Mouse (Mus musculus) G1E-ER4 (cell line): ENCODE results near the gene Med28. TPM values are rescaled to one million over a fixed set of nuclear protein-coding genes. Genes with fewer than 3 reads are reported as not detected.

Experiments
- GATA1 ChIP-seq: IDR thresholded peaks from one replicate; pipeline ENCODE4 v1.8.0; 2012; ENCODE audit warnings: low read length, inconsistent platforms
- polyA plus RNA-seq: library from polyadenylated mRNA; stranded (reverse); fragments of >175 nt; gene quantifications from 2 replicates; pipeline ENCODE4 v1.2.3, GENCODE M21; 2012

Med28 gene
- polyA plus RNA-seq, 1 experiment: 58.6 TPM

- TF ChIP-seq GATA1: no peak
Measured at GRCm38 (mm10) chr5:45539502-45539901, 19.5 kb downstream of the Med28 start.

GRCm38 (mm10) chr5:45543374-45543773 lies 23.3 kb downstream of the Med28 start:
- no peak for TF ChIP-seq GATA1

- no peak for TF ChIP-seq GATA1
Measured at GRCm38 (mm10) chr5:45549586-45549985, 29.6 kb downstream of the Med28 start.

- no peak for TF ChIP-seq GATA1
Measured at GRCm38 (mm10) chr5:45564054-45564453, 44.0 kb downstream of the Med28 start.

- TF ChIP-seq GATA1: no peak
Measured at GRCm38 (mm10) chr5:45565829-45566228, 45.8 kb downstream of the Med28 start.

GRCm38 (mm10) chr5:45572816-45573215 lies 52.8 kb downstream of the Med28 start:
- TF ChIP-seq GATA1: no peak

GRCm38 (mm10) chr5:45576716-45577115 lies 56.7 kb downstream of the Med28 start:
- TF ChIP-seq GATA1: no peak

GRCm38 (mm10) chr5:45577376-45577775 lies 57.3 kb downstream of the Med28 start:
- TF ChIP-seq GATA1: no peak

Other genes with a start within 250 kb of the Med28 start
- 114 and 136 TPM in 2 replicates for gene Qdpr, start 70.0 kb upstream of the Med28 start, polyA plus RNA-seq
- not detected in 2 replicates for gene Clrn2, start 66.5 kb upstream of the Med28 start, polyA plus RNA-seq
- 27.0 and 28.1 TPM in 2 replicates for gene Lap3, start 26.9 kb upstream of the Med28 start, polyA plus RNA-seq
- gene Fam184b, start 119.4 kb downstream of the Med28 start, polyA plus RNA-seq: 0.01 TPM in 1 of 2 replicates, not detected in the other
- 7.7 and 8.2 TPM in 2 replicates for gene Ncapg, start 149.7 kb downstream of the Med28 start, polyA plus RNA-seq